Mouse (Mus musculus): Measurements from ENCODE around the gene Gpr12. TPM values are rescaled to one million over a fixed set of nuclear protein-coding genes. Genes with fewer than 3 reads are reported as not detected.
A peak's percentile ranks its signal among the peaks of the same experiment; 100 is the strongest.

Gene Gpr12
- 0.11 TPM in 1 of 2 replicates, not detected in the other for polyA plus RNA-seq (2016; fragmentation: Nextera tagmentation; extraction: Ambion mirVana)

- Histone ChIP-seq H3K4me3 (peak within 1 kb of the TSS; percentile 62), H3K27ac (peak within 1 kb of the TSS; percentile 42; the same call in 1 of the 2 replicates), H3K27me3 (ENCODE audit: insufficient read depth, poor library complexity, severe bottlenecking) (peaks cover 85% of the 10 kb centered on the region), H3K4me1 (replicated peaks) (peaks cover 18% of the 10 kb centered on the region), H3K36me3 (no peaks in the 10 kb centered on the region), H3K9me3 (no peaks in the 10 kb centered on the region)
- 2% methylated on average over 64 of the region's 64 CpGs for WGBS
- DNase-seq (ENCODE audit: low spot score), result peak; percentile 34
Observed at GRCm38 (mm10) chr5:146584478-146585306, at the start of gene Gpr12. Gene Gpr12 (minus strand): TSS chr5:146585239.

- Histone ChIP-seq H3K27ac (no peak overlapping the region), H3K27me3 (ENCODE audit: insufficient read depth, poor library complexity, severe bottlenecking) (no peaks in the 10 kb centered on the region), H3K4me1 (replicated peaks) (no peaks in the 10 kb centered on the region), H3K9me3 (no peaks in the 10 kb centered on the region), H3K4me3 (no peak overlapping the region), H3K36me3 (no peaks in the 10 kb centered on the region)
- WGBS, result 84% methylated on average over 3 of the region's 3 CpGs
- no peak for DNase-seq (ENCODE audit: low spot score)
Observed at GRCm38 (mm10) chr5:146631602-146632001, 46.6 kb upstream of the Gpr12 start.

GRCm38 (mm10) chr5:146630961-146631360 lies 45.9 kb upstream of the Gpr12 start:
- Histone ChIP-seq H3K36me3 (no peaks in the 10 kb centered on the region), H3K27ac (no peak overlapping the region), H3K27me3 (ENCODE audit: insufficient read depth, poor library complexity, severe bottlenecking) (no peaks in the 10 kb centered on the region), H3K9me3 (no peaks in the 10 kb centered on the region), H3K4me3 (no peak overlapping the region), H3K4me1 (replicated peaks) (no peaks in the 10 kb centered on the region)
- 53% methylated on average over 4 of the region's 4 CpGs for WGBS
- DNase-seq (ENCODE audit: low spot score), result no peak

GRCm38 (mm10) chr5:146629636-146630035 lies 44.6 kb upstream of the Gpr12 start:
- Histone ChIP-seq H3K9me3 (no peaks in the 10 kb centered on the region), H3K27ac (no peak overlapping the region), H3K4me3 (no peak overlapping the region), H3K36me3 (no peaks in the 10 kb centered on the region), H3K27me3 (ENCODE audit: insufficient read depth, poor library complexity, severe bottlenecking) (no peaks in the 10 kb centered on the region), H3K4me1 (replicated peaks) (no peaks in the 10 kb centered on the region)
- no peak for DNase-seq (ENCODE audit: low spot score)
- WGBS, result 82% methylated on average over 10 of the region's 10 CpGs

GRCm38 (mm10) chr5:146628804-146629203 lies 43.8 kb upstream of the Gpr12 start:
- WGBS, result 94% methylated on average over 1 of the region's 1 CpGs

GRCm38 (mm10) chr5:146627901-146628300 lies 42.9 kb upstream of the Gpr12 start:
- Histone ChIP-seq H3K27ac (no peak overlapping the region), H3K4me3 (no peak overlapping the region), H3K36me3 (no peaks in the 10 kb centered on the region), H3K9me3 (no peaks in the 10 kb centered on the region), H3K4me1 (replicated peaks) (no peaks in the 10 kb centered on the region), H3K27me3 (ENCODE audit: insufficient read depth, poor library complexity, severe bottlenecking) (no peaks in the 10 kb centered on the region)
- no peak for DNase-seq (ENCODE audit: low spot score)
- WGBS, result 81% methylated on average over 5 of the region's 5 CpGs

More at GRCm38 (mm10) chr5:146628804-146629203, 43.8 kb upstream of the Gpr12 start:
- no peaks in the 10 kb centered on the region for H3K27me3 ChIP-seq (ENCODE audit: insufficient read depth, poor library complexity, severe bottlenecking)
- H3K36me3 ChIP-seq, result no peaks in the 10 kb centered on the region
- DNase-seq (ENCODE audit: low spot score), result no peak
- no peak overlapping the region for H3K4me3 ChIP-seq
- no peak overlapping the region for H3K27ac ChIP-seq
- no peaks in the 10 kb centered on the region for H3K4me1 ChIP-seq (replicated peaks)
- no peaks in the 10 kb centered on the region for H3K9me3 ChIP-seq

- 78% methylated on average over 6 of the region's 6 CpGs for WGBS
- Histone ChIP-seq H3K4me1 (replicated peaks) (no peaks in the 10 kb centered on the region), H3K9me3 (no peaks in the 10 kb centered on the region), H3K27ac (no peak overlapping the region), H3K27me3 (ENCODE audit: insufficient read depth, poor library complexity, severe bottlenecking) (no peaks in the 10 kb centered on the region), H3K4me3 (no peak overlapping the region), H3K36me3 (no peaks in the 10 kb centered on the region)
- no peak for DNase-seq (ENCODE audit: low spot score)
Observed at GRCm38 (mm10) chr5:146625635-146626311, 40.7 kb upstream of the Gpr12 start.

GRCm38 (mm10) chr5:146611830-146612229 lies 26.8 kb upstream of the Gpr12 start:
- no peaks in the 10 kb centered on the region for H3K27me3 ChIP-seq (ENCODE audit: insufficient read depth, poor library complexity, severe bottlenecking)
- H3K36me3 ChIP-seq, result no peaks in the 10 kb centered on the region
- H3K27ac ChIP-seq, result no peak overlapping the region
- no peak for DNase-seq (ENCODE audit: low spot score)
- peaks cover 24% of the 10 kb centered on the region for H3K4me1 ChIP-seq (replicated peaks)
- WGBS, result 74% methylated on average over 7 of the region's 7 CpGs
- no peak overlapping the region for H3K4me3 ChIP-seq
- H3K9me3 ChIP-seq, result no peaks in the 10 kb centered on the region

- H3K27me3 ChIP-seq (ENCODE audit: insufficient read depth, poor library complexity, severe bottlenecking), result no peaks in the 10 kb centered on the region
- no peak overlapping the region for H3K4me3 ChIP-seq
- WGBS, result 54% methylated on average over 8 of the region's 8 CpGs
- no peaks in the 10 kb centered on the region for H3K9me3 ChIP-seq
- peaks cover 24% of the 10 kb centered on the region for H3K4me1 ChIP-seq (replicated peaks)
- no peak overlapping the region for H3K27ac ChIP-seq
- no peaks in the 10 kb centered on the region for H3K36me3 ChIP-seq
- no peak for DNase-seq (ENCODE audit: low spot score)
Observed at GRCm38 (mm10) chr5:146611009-146611408, 26.0 kb upstream of the Gpr12 start.

GRCm38 (mm10) chr5:146609646-146610045 lies 24.6 kb upstream of the Gpr12 start:
- no peak overlapping the region for H3K27ac ChIP-seq
- no peaks in the 10 kb centered on the region for H3K27me3 ChIP-seq (ENCODE audit: insufficient read depth, poor library complexity, severe bottlenecking)
- no peak overlapping the region for H3K4me3 ChIP-seq
- 35% methylated on average over 10 of the region's 10 CpGs for WGBS
- H3K9me3 ChIP-seq, result no peaks in the 10 kb centered on the region
- DNase-seq (ENCODE audit: low spot score), result peak; percentile 40
- peaks cover 24% of the 10 kb centered on the region for H3K4me1 ChIP-seq (replicated peaks)
- no peaks in the 10 kb centered on the region for H3K36me3 ChIP-seq

- WGBS, result 82% methylated on average over 5 of the region's 5 CpGs
- Histone ChIP-seq H3K27me3 (ENCODE audit: insufficient read depth, poor library complexity, severe bottlenecking) (peaks cover 4% of the 10 kb centered on the region; the same call in 1 of the 2 replicates), H3K4me3 (no peak overlapping the region), H3K27ac (no peak overlapping the region), H3K36me3 (no peaks in the 10 kb centered on the region), H3K9me3 (no peaks in the 10 kb centered on the region), H3K4me1 (replicated peaks) (peaks cover 24% of the 10 kb centered on the region)
- DNase-seq (ENCODE audit: low spot score), result no peak
Observed at GRCm38 (mm10) chr5:146607816-146608215, 22.8 kb upstream of the Gpr12 start.

- peaks cover 4% of the 10 kb centered on the region; the same call in 1 of the 2 replicates for H3K27me3 ChIP-seq (ENCODE audit: insufficient read depth, poor library complexity, severe bottlenecking)
- WGBS, result 91% methylated on average over 5 of the region's 5 CpGs
- H3K4me3 ChIP-seq, result no peak overlapping the region
- peaks cover 24% of the 10 kb centered on the region for H3K4me1 ChIP-seq (replicated peaks)
- no peak overlapping the region for H3K27ac ChIP-seq
- no peaks in the 10 kb centered on the region for H3K9me3 ChIP-seq
- no peak for DNase-seq (ENCODE audit: low spot score)
- no peaks in the 10 kb centered on the region for H3K36me3 ChIP-seq
Observed at GRCm38 (mm10) chr5:146606895-146607294, 21.9 kb upstream of the Gpr12 start.

GRCm38 (mm10) chr5:146606221-146606620 lies 21.2 kb upstream of the Gpr12 start:
- Histone ChIP-seq H3K4me3 (no peak overlapping the region), H3K4me1 (replicated peaks) (peaks cover 22% of the 10 kb centered on the region), H3K27ac (no peak overlapping the region), H3K36me3 (no peaks in the 10 kb centered on the region), H3K9me3 (0 out of 2 replicates have a peak, but pooled peaks cover 2% of the 10 kb centered on the region), H3K27me3 (ENCODE audit: insufficient read depth, poor library complexity, severe bottlenecking) (peaks cover 4% of the 10 kb centered on the region; the same call in 1 of the 2 replicates)
- 85% methylated on average over 5 of the region's 5 CpGs for WGBS
- no peak for DNase-seq (ENCODE audit: low spot score)

Measured in hindbrain, embryonic 10.5 days (tissue).